In the genomic region with DNA sequence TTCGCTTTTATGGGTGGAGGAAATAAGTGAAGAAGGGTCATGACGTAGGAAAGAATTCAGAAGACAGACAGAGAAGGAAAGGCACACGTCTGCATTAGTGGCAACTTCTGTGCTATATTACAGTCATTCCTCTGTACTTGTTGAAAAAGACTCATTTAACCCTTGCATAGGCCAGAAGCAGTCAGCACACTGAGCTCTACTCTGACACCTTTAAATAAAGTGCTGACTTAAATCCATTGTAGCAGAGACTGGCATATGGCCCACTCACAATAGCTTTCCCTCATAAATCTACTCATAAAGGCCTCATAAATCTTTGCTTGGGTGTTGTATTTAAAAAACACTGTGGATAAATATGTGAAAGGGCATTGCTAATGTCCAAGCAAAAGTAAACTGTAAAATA, we compare ENCODE assay signal across 26 mouse cellular contexts.
"Had no signal": no experiment of that assay in that cellular context is flagged by ENCODE, and none has a peak within 500 bp of the region (broad histone marks: within the 10 kb centered on the region; RNA-seq: fewer than 3 reads in every experiment).

No protein-coding gene starts in this region.

- H3K9me3 ChIP-seq: heart, embryonic 13.5 days; heart, embryonic 15.5 days; hindbrain, embryonic 13.5 days; hindbrain, embryonic 15.5 days; kidney, embryonic 15.5 days; limb, embryonic 13.5 days; limb, embryonic 15.5 days had no signal

- H3K27me3 ChIP-seq: hindbrain, embryonic 13.5 days; hindbrain, embryonic 15.5 days; kidney, embryonic 15.5 days; limb, embryonic 13.5 days; limb, embryonic 15.5 days had no signal

- H3K36me3 ChIP-seq: heart, embryonic 13.5 days; heart, embryonic 15.5 days; hindbrain, embryonic 13.5 days; hindbrain, embryonic 15.5 days; kidney, embryonic 15.5 days; limb, embryonic 13.5 days; limb, embryonic 15.5 days had no signal

- H3K4me3 ChIP-seq: heart, adult 2 months; heart, embryonic 13.5 days; heart, embryonic 15.5 days; hindbrain, embryonic 13.5 days; hindbrain, embryonic 15.5 days; kidney, embryonic 15.5 days; limb, embryonic 13.5 days; limb, embryonic 15.5 days had no signal

- DNase-seq: forebrain, postnatal 0 days; gastrocnemius, postnatal 14 days; gastrocnemius, postnatal 36 days; heart, adult 11 months; heart, adult 2 months; heart, postnatal 14 days; heart, postnatal 36 days; kidney, adult 11 months; kidney, adult 2 months; kidney, adult 9 months; kidney, postnatal 14 days; kidney, postnatal 36 days; layer of hippocampus, adult 9-11 months; layer of hippocampus, postnatal 36 days; left cerebral cortex, postnatal 4 days had no signal

- H3K27ac ChIP-seq: heart, adult 2 months; heart, embryonic 13.5 days; heart, embryonic 15.5 days; hindbrain, embryonic 13.5 days; hindbrain, embryonic 15.5 days; hindbrain, postnatal 0 days; kidney, embryonic 15.5 days; kidney, postnatal 0 days; limb, embryonic 13.5 days; limb, embryonic 15.5 days had no signal

- H3K4me2 ChIP-seq: heart, embryonic 11.5 days; heart, embryonic 13.5 days; heart, embryonic 15.5 days; hindbrain, embryonic 13.5 days; hindbrain, embryonic 15.5 days; kidney, embryonic 15.5 days; limb, embryonic 13.5 days; limb, embryonic 15.5 days had no signal

- H3K4me1 ChIP-seq: heart, embryonic 13.5 days; heart, embryonic 15.5 days; hindbrain, embryonic 13.5 days; hindbrain, embryonic 15.5 days; kidney, embryonic 15.5 days; limb, embryonic 13.5 days; limb, embryonic 15.5 days had no signal

- H3K9ac ChIP-seq: forebrain, postnatal 0 days; heart, embryonic 13.5 days; heart, embryonic 15.5 days; hindbrain, embryonic 13.5 days; hindbrain, embryonic 15.5 days; kidney, embryonic 15.5 days; limb, embryonic 13.5 days; limb, embryonic 15.5 days had no signal

- ATAC-seq: forebrain, postnatal 0 days; hindbrain, postnatal 0 days; intestine, embryonic 16.5 days had no signal
